Mouse (Mus musculus) olfactory bulb, adult 2 months (tissue): ENCODE measurements around the gene 1700093K21Rik. TPM values are rescaled to one million over a fixed set of nuclear protein-coding genes. Genes with fewer than 3 reads are reported as not detected.
A peak's percentile ranks its signal among the peaks of the same experiment; 100 is the strongest.

ENCODE experiments used
- H3K27ac ChIP-seq: fragments of 200-500 bp; 2 replicates; pipeline ENCODE4 v1.5.1; 2012; ENCODE audit warnings: low read depth, low read length; ENCODE audit not compliant: insufficient read depth
- H3K4me1 ChIP-seq: fragments of 200-500 bp; 2 replicates; pipeline ENCODE4 v1.6.1; 2012; ENCODE audit warnings: low read length; ENCODE audit not compliant: control insufficient read depth, insufficient read depth
- H3K4me3 ChIP-seq: fragments of 200-500 bp; 2 replicates; pipeline ENCODE4 v1.5.1; 2012; ENCODE audit warnings: mild to moderate bottlenecking, low read depth, low read length, moderate library complexity; ENCODE audit not compliant: insufficient read depth
- CTCF ChIP-seq: fragments of 200-500 bp; IDR thresholded peaks from 2 replicates; pipeline ENCODE4 v1.5.1; 2012; ENCODE audit warnings: low read depth, mild to moderate bottlenecking, low read length, moderate library complexity; ENCODE audit not compliant: insufficient read depth
- POLR2A ChIP-seq: fragments of 200-500 bp; IDR thresholded peaks from 2 replicates; pipeline ENCODE4 v1.6.1; 2012; ENCODE audit warnings: mild to moderate bottlenecking, low read depth, low read length, moderate library complexity; ENCODE audit not compliant: insufficient read depth
- WGBS: fragments of 180-500 bp; shearing (Covaris S2); methylation state at CpG from one replicate; pipeline ENCODE4 v1.1.7; 2018; 5-methylcytosine and 5-hydroxymethylcytosine counted together
- polyA plus RNA-seq: library from polyadenylated mRNA; stranded (reverse); fragments of >200 nt; gene quantifications from 2 replicates; pipeline ENCODE4 v1.2.4, GENCODE M21; 2012; ENCODE audit warnings: low replicate concordance; ENCODE audit not compliant: missing spikeins, insufficient read depth, insufficient read length

Gene 1700093K21Rik
- polyA plus RNA-seq, 1 experiment, result not detected

DNA sequence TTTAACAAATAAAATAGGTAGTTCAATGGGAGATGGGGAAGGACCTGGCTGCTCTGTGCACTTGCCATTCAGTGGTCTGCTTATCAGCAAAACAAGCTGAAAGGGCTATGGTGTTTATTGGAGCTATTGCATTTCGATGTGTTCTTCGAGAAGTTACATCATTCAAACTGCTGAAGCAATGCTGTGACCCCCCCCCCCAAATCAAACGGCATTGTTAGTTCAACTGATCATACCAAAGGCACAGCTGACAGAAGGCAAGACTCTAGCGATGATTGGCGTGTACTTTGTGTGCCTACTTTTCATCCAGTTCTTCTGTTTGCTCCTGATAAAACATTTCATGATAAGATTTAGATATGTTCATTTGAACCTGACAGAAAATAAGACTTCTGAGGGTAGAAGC is 22.3 kb downstream of the 1700093K21Rik start:
- Histone ChIP-seq H3K27ac (0 out of 2 replicates have a peak overlapping the region, but pooled peaks have one; percentile 82), H3K4me1 (peaks cover 4% of the 10 kb centered on the region), H3K4me3 (no peak overlapping the region)
- whole genome bisulfite sequencing, result 37% methylated on average over 5 of the region's 5 CpGs
- TF ChIP-seq CTCF (no peak), POLR2A (no peak)

DNA sequence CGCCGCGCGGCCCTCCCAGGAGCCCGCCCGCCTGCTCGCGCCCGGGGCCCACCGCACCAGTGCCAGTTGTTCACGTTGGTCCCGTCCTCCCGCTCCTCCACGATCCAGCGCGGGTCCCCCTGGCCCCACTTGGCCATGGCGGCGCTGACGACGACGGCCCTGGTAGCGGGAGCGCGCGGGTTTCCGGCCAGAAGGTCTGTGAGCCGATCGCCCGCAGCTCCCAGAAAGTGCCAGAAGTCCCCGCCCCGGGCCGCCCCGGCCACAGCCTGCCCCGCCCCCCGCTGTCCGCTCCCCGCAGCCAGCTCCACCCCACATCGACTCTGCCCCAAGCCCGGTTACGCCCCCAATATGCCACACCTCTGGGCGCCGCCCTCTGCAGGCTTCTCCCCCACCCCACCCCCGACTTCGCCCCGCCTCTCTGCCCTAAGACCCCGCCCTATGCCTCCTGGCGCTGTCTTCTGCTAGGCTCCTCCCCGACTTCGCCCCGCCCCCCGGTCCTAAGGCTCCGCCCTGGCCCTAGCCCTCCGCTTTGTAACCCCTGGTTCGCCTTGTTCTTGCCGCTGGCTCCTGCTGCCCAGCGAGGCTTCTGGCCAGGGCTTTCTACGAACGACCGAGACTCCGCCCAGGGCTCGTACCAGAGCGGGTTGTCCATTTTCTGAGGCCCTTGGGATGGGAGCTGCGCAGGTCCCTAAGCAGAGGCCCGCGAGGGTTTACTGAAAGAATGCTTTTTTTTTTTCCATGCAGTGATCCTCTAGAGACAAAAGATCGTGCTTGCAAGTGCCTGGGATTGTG is 23.0 kb downstream of the 1700093K21Rik start, which contains the start of gene Ahsa2:
TSS of gene Ahsa2 (minus strand) at position 313 of the 792 bp plus-strand sequence.
- Histone ChIP-seq H3K4me1 (peaks cover 4% of the 10 kb centered on the region), H3K4me3 (peak within 1 kb of the TSS; percentile 84), H3K27ac (peak within 1 kb of the TSS; percentile 82)
- peak; percentile 12; the same call in 1 of the 2 replicates for TF ChIP-seq POLR2A
- no peak for TF ChIP-seq CTCF
- WGBS, result under 1% methylated on average over 66 of the region's 66 CpGs

DNA sequence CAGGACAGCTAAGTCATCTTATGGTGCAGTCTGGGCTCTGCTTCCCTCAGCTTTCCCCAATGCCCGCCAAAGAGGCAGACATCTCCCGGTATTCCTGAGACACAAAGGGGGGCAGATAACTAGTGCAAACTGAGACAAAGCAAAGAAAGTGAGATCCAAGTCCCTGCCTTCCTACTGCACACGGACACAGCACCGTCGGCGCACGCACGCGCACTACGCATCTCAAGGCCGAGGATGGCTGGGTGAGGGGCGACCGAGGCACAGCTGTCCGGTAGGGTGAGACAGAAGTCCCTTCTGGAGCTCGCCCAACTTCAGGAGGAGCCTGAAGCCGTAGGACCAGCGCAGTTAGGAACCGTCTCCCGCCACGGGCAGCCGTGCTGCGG is 23.6 kb downstream of the 1700093K21Rik start:
- Histone ChIP-seq H3K27ac (peak overlapping the region; percentile 60), H3K4me1 (peaks cover 4% of the 10 kb centered on the region), H3K4me3 (peak overlapping the region; percentile 84)
- TF ChIP-seq CTCF (0 out of 2 replicates have a peak, but pooled peaks have one; percentile 36), POLR2A (0 out of 2 replicates have a peak, but pooled peaks have one; percentile 35)
- under 1% methylated on average over 22 of the region's 22 CpGs for whole genome bisulfite sequencing

GRCm38 (mm10) chr11:23496661-23497060 is 24.3 kb downstream of the 1700093K21Rik start:
- TF ChIP-seq CTCF, result no peak
- no peak for TF ChIP-seq POLR2A
- Histone ChIP-seq H3K4me3 (peak overlapping the region; percentile 84), H3K27ac (no peak overlapping the region), H3K4me1 (peaks cover 4% of the 10 kb centered on the region)
- whole genome bisulfite sequencing, result 27% methylated on average over 6 of the region's 6 CpGs

DNA sequence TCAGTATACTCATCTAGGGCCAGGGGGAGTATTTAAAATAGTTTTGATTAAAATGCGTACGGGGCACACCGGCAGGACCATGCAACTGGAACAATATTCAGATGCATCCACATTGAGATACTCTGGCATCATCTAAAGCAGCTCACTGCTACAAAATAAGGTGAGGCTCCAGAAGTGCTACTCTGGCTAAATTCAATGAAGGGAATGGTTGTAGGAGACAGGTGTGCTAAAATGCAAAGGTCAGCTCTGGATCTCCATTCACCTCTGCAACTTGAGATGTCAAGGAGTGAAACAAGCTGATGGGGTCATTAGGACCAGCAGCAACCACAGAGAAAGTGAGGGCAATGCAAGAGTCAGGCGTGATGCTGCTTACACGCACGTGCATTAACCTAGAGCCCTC is 25.7 kb downstream of the 1700093K21Rik start:
- 92% methylated on average over 6 of the region's 6 CpGs for WGBS
- H3K27ac ChIP-seq, result no peak overlapping the region
- peaks cover 4% of the 10 kb centered on the region for H3K4me1 ChIP-seq
- no peak for TF ChIP-seq CTCF
- no peak overlapping the region for H3K4me3 ChIP-seq

DNA sequence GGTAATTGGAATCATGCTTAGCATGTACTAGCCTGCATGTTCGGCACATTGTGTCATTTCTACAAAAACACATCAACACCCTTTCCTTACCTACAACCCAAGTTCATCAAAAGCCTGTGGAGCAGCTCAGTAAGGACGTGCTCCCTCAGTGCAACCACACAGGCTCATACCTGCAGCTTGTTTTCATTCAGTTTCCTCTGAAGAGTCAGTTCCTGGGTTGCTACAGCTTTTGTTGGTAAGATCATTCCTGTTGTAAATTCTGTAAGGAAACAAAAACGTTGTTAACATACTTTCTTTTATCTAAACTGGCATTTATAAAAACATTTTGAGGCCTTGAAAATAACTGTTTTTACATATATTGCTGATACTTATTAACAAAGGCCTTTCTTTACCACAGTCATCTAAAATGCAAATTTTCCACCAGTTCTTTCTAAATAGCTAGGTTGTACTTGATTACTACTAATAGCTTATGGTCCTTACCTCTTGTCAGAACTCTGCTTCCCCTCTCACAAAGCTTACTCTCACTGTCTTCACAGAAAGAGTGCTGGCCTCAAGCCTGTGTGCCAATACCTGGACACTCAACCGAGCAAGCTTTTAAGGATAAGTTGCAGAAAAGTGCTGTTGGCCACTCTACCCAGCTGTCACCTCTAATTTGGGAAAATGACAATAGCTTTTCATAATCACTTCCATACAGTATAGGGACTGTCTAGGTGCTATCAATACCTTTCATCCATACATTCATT is 28.7 kb downstream of the 1700093K21Rik start:
- H3K27ac ChIP-seq, result no peak overlapping the region
- WGBS, result 76% methylated on average over 4 of the region's 4 CpGs

DNA sequence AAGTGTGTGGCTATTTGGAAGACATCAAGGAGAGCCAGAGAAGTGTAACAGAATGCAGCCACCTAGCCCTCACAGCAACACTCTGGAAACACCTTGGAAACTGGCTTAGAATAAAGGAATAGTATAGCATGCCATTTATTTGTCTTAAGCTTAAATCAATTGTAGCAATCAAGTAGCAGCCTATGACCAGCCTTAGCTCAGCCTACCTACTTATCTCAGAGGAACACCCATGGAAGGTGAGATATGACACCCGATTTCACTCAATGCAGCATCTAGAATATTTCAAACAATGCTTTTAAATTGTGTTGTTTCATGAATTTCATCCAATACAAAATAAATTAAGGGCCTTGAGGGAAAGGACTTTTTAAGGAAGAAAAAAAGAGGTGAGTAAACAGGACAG is 31.0 kb downstream of the 1700093K21Rik start:
- H3K27ac ChIP-seq, result no peak overlapping the region
- 91% methylated on average over 1 of the region's 1 CpGs for WGBS
- TF ChIP-seq POLR2A, result no peak
- TF ChIP-seq CTCF, result no peak
- no peak overlapping the region for H3K4me3 ChIP-seq
- no peaks in the 10 kb centered on the region for H3K4me1 ChIP-seq

More for the DNA sequence above, 28.7 kb downstream of the 1700093K21Rik start:
- H3K4me3 ChIP-seq, result no peak overlapping the region
- peaks cover 4% of the 10 kb centered on the region for H3K4me1 ChIP-seq
- TF ChIP-seq POLR2A (no peak), CTCF (no peak)

Other genes starting within 250 kb of the 1700093K21Rik start
- 82.9 TPM in 1 of 2 replicates, not detected in the other for gene Usp34, start 214.3 kb downstream of the 1700093K21Rik start, polyA plus RNA-seq
- not detected in 2 replicates for gene Ahsa2, start 23.1 kb downstream of the 1700093K21Rik start, polyA plus RNA-seq
- gene 0610010F05Rik, start 112.5 kb upstream of the 1700093K21Rik start, polyA plus RNA-seq, result not detected in 2 replicates
- gene Pus10, start 144.5 kb upstream of the 1700093K21Rik start, polyA plus RNA-seq, result not detected in 2 replicates
- not detected in 2 replicates for gene Pex13, start 144.8 kb upstream of the 1700093K21Rik start, polyA plus RNA-seq
- gene Rel, start 249.8 kb upstream of the 1700093K21Rik start, polyA plus RNA-seq, result not detected in 2 replicates